Mouse (Mus musculus): ENCODE results near the gene Txnrd1. TPM values are rescaled to one million over a fixed set of nuclear protein-coding genes. Genes with fewer than 3 reads are reported as not detected.

Txnrd1 gene
- total RNA-seq, 2 experiments from 2014 or later = 27.5 to 30.4 TPM

DNA sequence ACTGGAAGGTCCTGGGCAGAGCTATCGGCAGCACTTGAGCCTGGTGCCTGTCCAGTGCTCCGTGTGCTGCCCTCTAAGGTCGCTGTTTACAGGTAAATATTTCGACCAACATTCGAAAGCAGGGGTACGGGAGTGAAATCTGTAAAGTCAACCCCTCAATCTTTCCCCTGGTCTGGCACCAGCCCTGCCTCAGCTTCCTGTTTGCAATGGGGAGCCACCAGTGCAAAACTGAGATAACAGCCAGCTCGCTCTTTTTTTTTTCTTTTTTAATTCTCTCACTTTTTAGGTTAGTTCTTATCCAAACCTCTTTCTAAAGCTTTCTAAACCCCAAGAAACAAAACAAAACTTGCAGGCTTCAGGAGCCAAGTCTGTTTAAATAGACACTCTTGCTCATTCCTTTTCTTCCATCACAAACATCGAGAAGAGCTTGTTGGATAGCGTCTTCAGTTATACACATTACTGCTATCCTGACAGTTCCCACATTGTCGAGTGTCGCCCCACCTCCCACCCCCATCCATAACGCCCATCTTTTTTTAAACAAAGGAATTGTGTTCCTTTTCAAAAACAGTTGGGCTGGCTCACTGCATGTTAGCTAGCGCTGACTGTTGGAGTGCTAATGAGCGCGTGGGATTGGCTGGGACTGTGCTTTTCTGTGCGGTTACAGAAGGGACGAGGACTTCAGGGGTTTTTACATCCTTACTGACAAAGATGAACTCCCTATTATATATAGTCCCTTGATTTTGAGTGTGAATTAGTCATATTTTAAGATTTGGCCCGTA lies 60.3 kb downstream of the Txnrd1 start:
- intact Hi-C loops (cut with DNase I; ENCODE audit: low total_unique reads) = no loop called here
- DNase-seq = no peak

GRCm38 (mm10) chr10:82897936-82898335 lies 64.2 kb downstream of the Txnrd1 start:
- DNase-seq = no peak
- intact Hi-C loops (cut with DNase I; ENCODE audit: low total_unique reads) = no loop called here

- intact Hi-C loops (cut with DNase I; ENCODE audit: low total_unique reads) = no loop called here
- no peak for DNase-seq
These were observed 65.1 kb downstream of the Txnrd1 start for GRCm38 (mm10) chr10:82898893-82899292.

DNA sequence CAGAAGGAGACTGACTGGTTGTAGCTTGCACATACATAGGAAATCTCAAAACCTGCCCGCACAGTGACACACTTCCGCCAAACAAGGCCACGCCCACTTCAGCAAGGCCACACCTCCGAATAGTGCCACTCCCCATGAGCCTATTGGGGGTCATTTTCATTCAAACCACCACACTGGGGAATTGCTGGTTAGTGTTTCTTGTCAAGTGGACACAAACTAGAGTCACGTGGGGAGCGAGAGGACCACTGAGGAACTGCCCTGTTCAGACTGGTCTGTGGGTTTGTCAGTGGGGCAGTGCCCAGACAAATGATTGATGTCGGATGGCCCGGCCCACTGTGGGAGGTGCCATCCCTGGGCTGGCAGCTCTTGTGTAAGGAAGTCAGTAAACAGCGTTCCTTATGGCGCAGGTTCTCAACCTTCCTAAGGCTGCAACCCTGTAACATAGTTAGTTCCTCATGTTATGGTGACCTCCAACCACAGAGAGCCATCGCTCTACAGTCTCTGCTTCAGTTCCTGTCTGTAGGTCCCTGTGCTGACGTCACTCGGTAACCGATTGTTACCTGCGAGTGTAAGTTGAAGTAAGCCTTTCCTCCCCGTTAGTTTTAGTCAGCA lies 66.2 kb downstream of the Txnrd1 start:
- no peak for DNase-seq
- intact Hi-C loops (cut with DNase I; ENCODE audit: low total_unique reads) = loop anchor here (2.0 kb wide), 1 partner anchor 87 kb away; no protein-coding TSS in a partner anchor

DNA sequence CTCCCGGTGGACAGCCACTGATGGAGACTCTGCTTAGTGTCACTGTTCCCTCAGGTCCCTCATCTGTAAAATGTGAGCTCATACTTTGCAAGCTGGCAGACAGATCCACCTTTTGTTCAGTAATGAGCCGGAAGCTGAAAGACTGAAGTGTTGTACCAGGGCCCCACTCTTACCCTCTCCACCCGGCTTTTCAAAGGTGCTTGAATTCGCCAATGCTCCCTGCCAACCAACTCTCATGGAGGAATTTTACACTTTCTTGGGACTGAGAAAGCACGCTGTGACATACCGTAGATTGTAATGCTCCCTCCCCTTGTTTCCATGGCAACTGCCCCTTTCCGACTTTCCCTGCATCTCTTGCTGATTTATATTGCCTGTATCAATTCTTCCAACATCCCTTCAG lies 66.8 kb downstream of the Txnrd1 start:
- intact Hi-C loops (cut with DNase I; ENCODE audit: low total_unique reads) = loop anchor here (2.0 kb wide), 1 partner anchor 88 kb away; no protein-coding TSS in a partner anchor
- no peak for DNase-seq

- peak; percentile 87 for DNase-seq
- intact Hi-C loops (cut with DNase I; ENCODE audit: low total_unique reads) = loop anchor here (2.0 kb wide), 1 partner anchor 89 kb away; no protein-coding TSS in a partner anchor
These were observed 67.7 kb downstream of the Txnrd1 start for GRCm38 (mm10) chr10:82901436-82901835.

DNA sequence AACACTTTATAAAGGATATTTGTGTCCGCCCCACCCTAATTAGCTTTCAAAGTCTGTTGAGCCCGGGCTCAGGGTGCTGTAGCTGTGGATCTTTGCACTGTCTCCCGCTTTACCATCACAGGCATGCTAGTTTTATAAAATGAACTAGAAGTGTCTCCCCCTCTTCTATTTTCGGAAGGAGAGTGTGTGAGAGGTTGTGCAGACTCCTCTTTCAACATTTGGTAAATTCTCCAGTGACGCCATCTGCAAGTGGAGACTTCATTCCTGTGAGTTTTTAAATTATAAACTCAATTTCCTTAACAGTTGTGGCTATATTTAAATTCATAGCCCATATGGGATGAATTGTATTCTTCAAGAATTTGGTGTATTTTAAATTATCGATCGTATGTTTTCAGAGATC lies 74.8 kb downstream of the Txnrd1 start:
- intact Hi-C loops (cut with DNase I; ENCODE audit: low total_unique reads) = no loop called here
- DNase-seq = no peak

GRCm38 (mm10) chr10:82909382-82909781 lies 75.6 kb downstream of the Txnrd1 start:
- peak; percentile 27 for DNase-seq
- intact Hi-C loops (cut with DNase I; ENCODE audit: low total_unique reads) = no loop called here

DNA sequence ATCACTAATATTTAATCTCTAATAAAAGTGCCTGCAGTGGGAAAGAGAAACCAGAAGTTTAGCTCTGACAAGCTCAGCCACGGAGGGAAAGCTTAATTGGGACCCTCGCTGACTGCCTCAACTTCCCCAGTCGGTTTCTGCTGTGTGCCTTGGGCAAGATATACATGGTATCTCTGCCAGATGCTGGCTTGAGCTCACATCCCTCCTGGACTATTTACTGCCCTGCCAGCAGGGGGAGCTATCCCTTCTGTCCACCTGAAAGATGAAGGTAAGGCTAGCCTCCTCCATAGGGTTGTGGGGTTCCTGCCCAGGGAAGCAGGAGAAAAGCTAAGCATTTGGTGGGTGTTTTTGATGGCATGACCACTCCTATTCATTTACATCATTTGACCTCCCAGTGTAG lies 76.4 kb downstream of the Txnrd1 start:
- intact Hi-C loops (cut with DNase I; ENCODE audit: low total_unique reads) = loop anchor here (5.0 kb wide), 2 partner anchors 272 to 292 kb away; no protein-coding TSS in a partner anchor
- DNase-seq = no peak

GRCm38 (mm10) chr10:82913238-82913637 lies 79.5 kb downstream of the Txnrd1 start:
- DNase-seq = no peak
- intact Hi-C loops (cut with DNase I; ENCODE audit: low total_unique reads) = loop anchor here (5.0 kb wide), 2 partner anchors 269 to 289 kb away; no protein-coding TSS in a partner anchor

DNA sequence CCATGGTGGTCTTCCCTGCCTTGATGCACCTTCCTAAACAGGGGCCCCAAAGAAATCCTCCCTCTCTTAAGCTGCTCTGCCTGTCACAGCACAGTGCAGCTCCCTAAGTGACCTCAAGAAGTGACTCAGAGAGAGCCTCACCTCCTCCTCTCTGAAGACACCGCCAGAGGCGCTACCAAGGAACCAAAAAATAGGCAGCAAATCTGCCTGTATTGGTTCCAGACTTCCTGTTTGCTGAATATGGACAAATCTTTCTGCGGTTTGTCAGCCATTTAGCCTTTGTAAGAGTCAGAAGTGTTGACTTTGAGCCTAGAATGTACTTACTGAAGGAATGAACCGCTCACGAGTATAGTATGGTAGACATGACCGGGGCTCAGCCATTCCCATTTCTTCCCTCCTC lies 80.0 kb downstream of the Txnrd1 start:
- intact Hi-C loops (cut with DNase I; ENCODE audit: low total_unique reads) = loop anchor here (5.0 kb wide), 2 partner anchors 269 to 289 kb away; no protein-coding TSS in a partner anchor
- no peak for DNase-seq

GRCm38 (mm10) chr10:82918675-82919074 lies 84.9 kb downstream of the Txnrd1 start:
- no peak for DNase-seq
- intact Hi-C loops (cut with DNase I; ENCODE audit: low total_unique reads) = no loop called here

DNA sequence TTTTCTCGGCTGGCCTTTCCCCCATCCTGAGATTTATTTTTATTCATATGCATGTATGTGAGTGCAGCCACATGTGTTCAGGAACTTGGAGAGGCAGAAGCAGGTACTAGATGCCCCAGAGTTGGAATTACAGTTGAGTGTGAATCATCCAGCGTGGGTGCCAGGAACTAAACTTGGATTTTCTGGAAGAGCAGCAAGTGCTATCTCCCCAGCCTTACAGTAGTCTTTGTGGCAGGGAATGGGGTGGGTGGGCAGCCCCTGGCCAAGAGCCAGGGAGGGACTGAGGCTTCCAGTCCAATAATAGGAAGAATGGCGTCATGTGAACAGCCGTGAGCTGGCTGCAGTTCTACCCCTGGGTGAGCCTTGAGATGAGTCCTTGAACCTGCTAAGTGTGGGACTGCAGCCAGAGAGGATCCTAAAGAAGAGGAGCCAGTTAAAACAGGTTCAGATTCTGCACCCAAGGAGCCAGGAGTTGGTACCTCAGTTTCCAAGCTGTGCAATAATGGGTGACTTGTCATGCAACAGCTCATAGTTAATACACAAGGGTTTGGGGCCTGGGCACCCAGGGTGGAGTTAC lies 85.7 kb downstream of the Txnrd1 start:
- intact Hi-C loops (cut with DNase I; ENCODE audit: low total_unique reads) = no loop called here
- no peak for DNase-seq

GRCm38 (mm10) chr10:82923547-82923946 lies 89.8 kb downstream of the Txnrd1 start:
- no peak for DNase-seq
- intact Hi-C loops (cut with DNase I; ENCODE audit: low total_unique reads) = no loop called here

- DNase-seq = no peak
- intact Hi-C loops (cut with DNase I; ENCODE audit: low total_unique reads) = no loop called here
These were observed 91.0 kb downstream of the Txnrd1 start for GRCm38 (mm10) chr10:82924750-82925149.

DNA sequence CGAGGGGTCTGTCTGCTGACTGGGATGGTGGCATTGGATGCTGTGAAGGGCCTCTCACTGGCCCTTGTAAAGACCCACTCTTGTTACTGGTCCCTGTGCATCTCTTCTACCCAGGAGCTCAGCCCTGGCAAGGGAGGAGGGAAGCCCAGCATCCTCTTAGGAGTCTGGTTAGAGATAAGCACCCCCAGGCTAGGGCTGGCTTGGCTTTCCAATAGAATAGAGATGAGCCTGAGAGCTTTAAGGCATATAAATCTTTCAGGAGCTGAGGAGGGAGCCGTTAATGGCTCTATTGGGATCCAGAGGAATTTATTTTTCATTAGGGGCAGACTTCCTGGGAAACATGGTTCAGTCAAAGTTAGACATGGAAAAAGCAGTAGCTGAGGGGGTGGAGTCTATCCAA lies 91.9 kb downstream of the Txnrd1 start:
- intact Hi-C loops (cut with DNase I; ENCODE audit: low total_unique reads) = no loop called here
- no peak for DNase-seq

DNA sequence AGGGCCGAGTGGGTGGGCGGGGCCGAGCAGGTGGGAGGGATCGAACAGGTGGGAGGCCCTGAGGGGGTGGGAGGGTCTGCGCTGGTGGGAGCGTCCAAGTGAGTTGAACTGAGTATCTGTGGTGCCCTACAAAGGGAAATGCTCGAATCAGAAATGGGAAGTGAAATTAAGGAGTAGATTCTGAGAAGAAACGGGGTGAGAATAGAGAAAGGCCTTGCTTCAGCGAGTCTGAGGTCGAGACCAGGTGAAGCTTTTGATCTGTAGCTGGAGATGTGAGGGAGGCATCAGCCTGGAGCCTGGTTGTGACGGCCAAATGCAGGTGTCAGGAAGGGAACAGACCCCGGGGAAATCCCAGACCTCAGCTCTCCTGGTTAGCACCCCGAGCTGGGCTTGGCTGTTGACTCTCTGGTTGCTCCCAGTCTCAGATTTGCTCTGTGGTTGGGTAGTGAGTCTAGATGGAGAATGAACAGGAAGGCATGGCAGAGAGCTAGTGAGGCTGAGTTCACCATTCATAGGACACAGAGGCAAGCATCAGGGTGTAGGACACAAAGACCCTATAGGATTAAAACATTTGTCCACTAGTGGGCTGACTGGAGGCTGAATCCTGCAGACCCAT lies 101.4 kb downstream of the Txnrd1 start:
- DNase-seq = no peak
- intact Hi-C loops (cut with DNase I; ENCODE audit: low total_unique reads) = no loop called here

DNA sequence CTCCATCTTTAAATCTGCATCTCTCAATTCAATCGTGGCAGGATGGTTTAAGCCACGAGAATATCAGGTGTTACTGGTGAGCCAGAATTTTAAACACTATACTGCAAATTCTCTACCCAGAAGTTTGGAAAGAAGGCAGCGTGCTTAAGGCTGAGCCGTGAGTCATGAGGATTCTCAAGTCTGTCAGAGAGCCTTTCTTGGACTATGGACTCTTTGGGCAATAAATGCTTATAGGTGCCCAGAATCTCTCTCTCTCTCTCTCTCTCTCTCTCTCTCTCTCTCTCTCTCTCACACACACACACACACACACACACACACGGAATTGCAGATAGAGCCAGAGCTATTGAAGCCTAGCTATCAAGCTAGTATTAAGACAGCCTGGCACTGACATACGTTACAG lies 102.0 kb downstream of the Txnrd1 start:
- no peak for DNase-seq
- intact Hi-C loops (cut with DNase I; ENCODE audit: low total_unique reads) = no loop called here
